12 mouse cellular contexts compared by ENCODE assay signal in genomic region chr11:69510796-69511496, GRCm38 (mm10). TPM values are rescaled to one million over a fixed set of nuclear protein-coding genes. Genes with fewer than 3 reads are reported as not detected.
DNase-seq lines count a peak whose midpoint lies in the region; ATAC-seq and TF ChIP-seq lines count a peak whose summit lies in the region.
"Had no signal": no experiment of that assay in that cellular context is flagged by ENCODE, and none has a peak within 500 bp of the region (broad histone marks: within the 10 kb centered on the region; RNA-seq: fewer than 3 reads in every experiment).

No protein-coding gene starts in this region.

- intact Hi-C loops in heart, postnatal 10 days (cut with DNase I) = no loop called here

- H3K9me3 ChIP-seq in liver, embryonic 14.5 days (ENCODE audit: control insufficient read depth, low read length) = no peaks in the 10 kb centered on the region
- H3K9me3 ChIP-seq in midbrain, postnatal 0 days (ENCODE audit: low read length) = no peaks in the 10 kb centered on the region

- peaks cover 3% of the 10 kb centered on the region; the same call in 1 of the 2 replicates for H3K27me3 ChIP-seq in liver, embryonic 14.5 days (ENCODE audit: control insufficient read depth, insufficient read depth, low read length)
- no peaks in the 10 kb centered on the region for H3K27me3 ChIP-seq in midbrain, postnatal 0 days (ENCODE audit: insufficient read depth, low read length)

- 4% methylated on average over 7 of the region's 7 CpGs for WGBS in liver, embryonic 14.5 days (ENCODE audit: insufficient replicate concordance)
- WGBS in midbrain, postnatal 0 days = 48% methylated on average over 7 of the region's 7 CpGs

- no peak overlapping the region for H3K4me3 ChIP-seq in liver, embryonic 14.5 days (ENCODE audit: insufficient read depth in 1 of 2, low read depth in 2 of 2, low read length in 2 of 2)
- no peak overlapping the region for H3K4me3 ChIP-seq in midbrain, postnatal 0 days (ENCODE audit: low read depth, low read length)
- H3K4me3 ChIP-seq: gastrocnemius, adult 2 months had no signal

- H3K4me2 ChIP-seq in liver, embryonic 14.5 days (ENCODE audit: low read depth) = peak overlapping the region; percentile 56
- H3K4me2 ChIP-seq in midbrain, postnatal 0 days (ENCODE audit: low read depth, low read length, poor library complexity, severe bottlenecking) = no peak overlapping the region
- H3K4me2 ChIP-seq: lung, embryonic 14.5 days had no signal

- peak overlapping the region; percentile 54 for H3K27ac ChIP-seq in liver, embryonic 14.5 days
- H3K27ac ChIP-seq in midbrain, postnatal 0 days (ENCODE audit: low read depth, low read length) = no peak overlapping the region
- H3K27ac ChIP-seq: gastrocnemius, adult 2 months had no signal

- DNase-seq in heart, adult 11 months = peak; percentile 87
- no peak for DNase-seq in heart, postnatal 10 days
- peak; percentile 46 for DNase-seq in NIH3T3 (ENCODE audit: low read depth)
- DNase-seq in liver, embryonic 14.5 days (ENCODE audit: low read depth in 3 of 3, low spot score in 3 of 3) = peak; percentile 44 to 55 (median 50)
- no peak for DNase-seq in midbrain, postnatal 0 days (ENCODE audit: low spot score)
- DNase-seq in gastrocnemius, adult 8-10 months (ENCODE audit: low spot score in 2 of 2) = no peak
- DNase-seq: cerebellum, postnatal 36 days; gastrocnemius, adult 2 months; kidney, postnatal 25 days; lung, embryonic 14.5 days had no signal

- H3K9ac ChIP-seq in liver, embryonic 14.5 days (replicated peaks) = peak overlapping the region; percentile 20; the same call in 1 of the 2 replicates
- H3K9ac ChIP-seq in midbrain, postnatal 0 days (replicated peaks; ENCODE audit: low read length, poor library complexity, severe bottlenecking) = no peak overlapping the region
- H3K9ac ChIP-seq: lung, embryonic 14.5 days had no signal

- no peak for TF ChIP-seq CTCF in liver, embryonic 14.5 days (IDR thresholded peaks at IDR 0.05; ENCODE audit: low read depth)
- no peak for TF ChIP-seq CTCF in midbrain, postnatal 0 days (IDR thresholded peaks at IDR 0.05)

- ATAC-seq in erythroid progenitor cell, adult 5-6 weeks (replicated peaks; ENCODE audit: low FRiP score, poor library complexity, severe bottlenecking) = peak; percentile 62
- peak; percentile 87 for ATAC-seq in liver, embryonic 14.5 days (ENCODE audit: insufficient read depth)
- ATAC-seq in megakaryocyte, adult 5-6 weeks (ENCODE audit: poor library complexity, severe bottlenecking) = no peak
- ATAC-seq in midbrain, postnatal 0 days (ENCODE audit: low FRiP score) = no peak

- peak; percentile 89 for TF ChIP-seq EP300 in liver, embryonic 14.5 days (IDR thresholded peaks at IDR 0.05; ENCODE audit: low read depth)

- no peaks in the 10 kb centered on the region for H3K36me3 ChIP-seq in liver, embryonic 14.5 days (replicated peaks; ENCODE audit: control insufficient read depth, insufficient read depth, low read depth)
- H3K36me3 ChIP-seq in midbrain, postnatal 0 days (ENCODE audit: insufficient read depth, low read length) = no peaks in the 10 kb centered on the region

- H3K4me1 ChIP-seq in liver, embryonic 14.5 days (replicated peaks; ENCODE audit: control insufficient read depth in 2 of 2, insufficient read depth in 2 of 2, low read length in 1 of 2) = peaks cover 6 to 31% of the 10 kb centered on the region in 2 experiments
- H3K4me1 ChIP-seq in midbrain, postnatal 0 days (ENCODE audit: insufficient read depth, low read length) = no peaks in the 10 kb centered on the region

RNA-seq across cellular contexts. Expression of gene Dnah2, which starts 38.0 kb away (rescaled TPM):
- under 1 TPM; 0.02 to 0.10 TPM for total RNA-seq in heart, postnatal 10 days (2021)
- total RNA-seq in erythroid progenitor cell, adult 5-6 weeks (2015; ENCODE audit: low replicate concordance) = not detected in 2 replicates
- total RNA-seq in erythroid progenitor cell, adult 5-6 weeks (2017; ENCODE audit: low replicate concordance) = 0.13 TPM in 1 of 2 replicates, not detected in the other
- polyA plus RNA-seq in liver, embryonic 14.5 days (2012; rRNA removed) = 0.03 TPM in 2 replicates
- 0.01 TPM in 2 replicates for polyA plus RNA-seq in liver, embryonic 14.5 days (2014; fragmentation: Nextera tagmentation; extraction: Ambion mirVana)
- 0.54 and 1.8 TPM in 2 replicates for total RNA-seq in megakaryocyte, adult 5-6 weeks (2015)
- 2.1 and 8.0 TPM in 2 replicates for total RNA-seq in megakaryocyte, adult 5-6 weeks (2017)
- 9.5 and 12.5 TPM in 2 replicates for total RNA-seq in midbrain, postnatal 0 days (2014; rRNA removed)
- 3.9 and 4.1 TPM in 2 replicates for polyA plus RNA-seq in midbrain, postnatal 0 days (2015; fragmentation: Nextera tagmentation; extraction: Ambion mirVana)
- total RNA-seq in gastrocnemius, adult 8-10 months (2022) = under 1 TPM in 3 of 4 experiments, not detected in 1; 0.02 to 0.68 (median 0.05) TPM

RNA-seq across cellular contexts. Expression of gene Efnb3, which starts 49.1 kb away (rescaled TPM):
- total RNA-seq in heart, postnatal 10 days (2021) = 100 to 1,000 TPM in 1 of 2 experiments, 10 to 100 TPM in 1; 97.6 to 115 TPM
- 2.5 and 2.9 TPM in 2 replicates for total RNA-seq in erythroid progenitor cell, adult 5-6 weeks (2015; ENCODE audit: low replicate concordance)
- total RNA-seq in erythroid progenitor cell, adult 5-6 weeks (2017; ENCODE audit: low replicate concordance) = 0.77 and 1.1 TPM in 2 replicates
- 1.0 TPM in 2 replicates for polyA plus RNA-seq in liver, embryonic 14.5 days (2012; rRNA removed)
- polyA plus RNA-seq in liver, embryonic 14.5 days (2014; fragmentation: Nextera tagmentation; extraction: Ambion mirVana) = 0.13 and 0.14 TPM in 2 replicates
- 0.11 TPM in 1 of 2 replicates, not detected in the other for total RNA-seq in megakaryocyte, adult 5-6 weeks (2015)
- total RNA-seq in megakaryocyte, adult 5-6 weeks (2017) = 0.45 TPM in 1 of 2 replicates, not detected in the other
- 145 and 155 TPM in 2 replicates for total RNA-seq in midbrain, postnatal 0 days (2014; rRNA removed)
- 151 and 166 TPM in 2 replicates for polyA plus RNA-seq in midbrain, postnatal 0 days (2015; fragmentation: Nextera tagmentation; extraction: Ambion mirVana)
- under 1 TPM; 0.31 to 0.46 (median 0.35) TPM for total RNA-seq in gastrocnemius, adult 8-10 months (2022)

Comparison
In these comparisons a context has a peak if more than half of its experiments do, and no peak if none do; other contexts are left out.
1. DNase-seq: peak in heart, adult 11 months (single experiment), NIH3T3 (single experiment) and liver, embryonic 14.5 days (3 of 3); none in heart, postnatal 10 days (0 of 2), midbrain, postnatal 0 days (single experiment) and gastrocnemius, adult 8-10 months (0 of 2).
2. ATAC-seq: peak in erythroid progenitor cell, adult 5-6 weeks (single experiment) and liver, embryonic 14.5 days (single experiment); none in megakaryocyte, adult 5-6 weeks (single experiment) and midbrain, postnatal 0 days (single experiment).
3. RNA of gene Efnb3, which starts 49.1 kb away (total RNA-seq): 145 to 155 TPM in midbrain, postnatal 0 days and 97.6 to 115 TPM in heart, postnatal 10 days; 0.77 to 2.9 TPM in erythroid progenitor cell, adult 5-6 weeks, 0.31 to 0.46 TPM in gastrocnemius, adult 8-10 months and 0.11 to 0.45 TPM in megakaryocyte, adult 5-6 weeks; every median in the first group is over 10 times any median in the second.